Mouse (Mus musculus): ENCODE data around the gene Gm49320.

- no peak for TF ChIP-seq CTCF (IDR thresholded peaks at IDR 0.05; ENCODE audit: low read depth, low read length)
- no peak for TF ChIP-seq TAL1 (conservative IDR thresholded peaks at IDR 0.05; ENCODE audit: low read depth, low read length)
- TF ChIP-seq GATA1 (IDR thresholded peaks at IDR 0.05; ENCODE audit: borderline replicate concordance, low read length) = no peak
- TF ChIP-seq GATA2 (IDR thresholded peaks at IDR 0.05; ENCODE audit: borderline replicate concordance, low read depth, low read length) = no peak
Observed at GRCm38 (mm10) chr8:4189031-4189722, 49.5 kb upstream of the Gm49320 start.
